Mouse (Mus musculus) limb, embryonic 11.5 days (tissue): ENCODE measurements around the gene Pknox2. TPM values are rescaled to one million over a fixed set of nuclear protein-coding genes. Genes with fewer than 3 reads are reported as not detected.

Source experiments
- ATAC-seq: fragments of 200-750 bp; cut with Nextera tagmentation; 2 replicates; pipeline ENCODE4 v1.8.0; 2017; ENCODE audit warnings: low read depth; ENCODE audit not compliant: insufficient number of reproducible peaks, low FRiP score, low TSS enrichment
- DNase-seq: peaks from one replicate; pipeline ENCODE4 v3.0.0-alpha.2; 2015; ENCODE audit warnings: low spot score
- H3K27ac ChIP-seq: fragments of 300-500 bp; sonication (generic); replicated peaks from 2 replicates; pipeline ENCODE4 v1.5.1; 2014; ENCODE audit warnings: low read depth, mild to moderate bottlenecking, low read length
- H3K27me3 ChIP-seq: fragments of 300-500 bp; sonication (generic); 2 replicates; pipeline ENCODE4 v1.6.1; 2014; ENCODE audit warnings: mild to moderate bottlenecking, low read length, mixed read lengths; ENCODE audit not compliant: control insufficient read depth, insufficient read depth
- H3K36me3 ChIP-seq: fragments of 300-500 bp; sonication (generic); 2 replicates; pipeline ENCODE4 v1.6.1; 2014; ENCODE audit warnings: mild to moderate bottlenecking, low read length, moderate library complexity, mixed read lengths; ENCODE audit not compliant: control insufficient read depth, insufficient read depth
- H3K4me1 ChIP-seq: fragments of 300-500 bp; sonication (generic); 2 replicates; pipeline ENCODE4 v1.6.1; 2014; ENCODE audit warnings: low read length, mixed read lengths; ENCODE audit not compliant: control insufficient read depth, insufficient read depth
- H3K4me2 ChIP-seq: fragments of 300-500 bp; sonication (generic); 2 replicates; pipeline ENCODE4 v1.6.1; 2014; ENCODE audit warnings: low read depth, mild to moderate bottlenecking, moderate library complexity; ENCODE audit not compliant: severe bottlenecking
- H3K4me3 ChIP-seq: fragments of 300-500 bp; sonication (generic); 2 replicates; pipeline ENCODE4 v1.5.1; 2014; ENCODE audit warnings: low read depth, low read length
- H3K9ac ChIP-seq: fragments of 300-500 bp; sonication (generic); 2 replicates; pipeline ENCODE4 v1.6.1; 2014; ENCODE audit warnings: mild to moderate bottlenecking, low read length
- H3K9me3 ChIP-seq: fragments of 300-500 bp; sonication (generic); 2 replicates; pipeline ENCODE4 v1.6.1; 2016; ENCODE audit warnings: low read length; ENCODE audit not compliant: control insufficient read depth
- WGBS: fragments of 180-500 bp; shearing (Covaris S2); extraction: QIAGEN DNeasy Blood & Tissue Kit; methylation state at CpG from one replicate; pipeline ENCODE4 v1.1.7; 2014; 5-methylcytosine and 5-hydroxymethylcytosine counted together
- polyA plus RNA-seq: library from polyadenylated mRNA; unstranded; fragments of >200 nt; fragmentation: Nextera tagmentation; extraction: Ambion mirVana; gene quantifications from 2 replicates; pipeline ENCODE4 v1.2.1, GENCODE M21; 2014

Gene Pknox2
- polyA plus RNA-seq, 1 experiment from 2014 or later = 11.3 TPM

DNA sequence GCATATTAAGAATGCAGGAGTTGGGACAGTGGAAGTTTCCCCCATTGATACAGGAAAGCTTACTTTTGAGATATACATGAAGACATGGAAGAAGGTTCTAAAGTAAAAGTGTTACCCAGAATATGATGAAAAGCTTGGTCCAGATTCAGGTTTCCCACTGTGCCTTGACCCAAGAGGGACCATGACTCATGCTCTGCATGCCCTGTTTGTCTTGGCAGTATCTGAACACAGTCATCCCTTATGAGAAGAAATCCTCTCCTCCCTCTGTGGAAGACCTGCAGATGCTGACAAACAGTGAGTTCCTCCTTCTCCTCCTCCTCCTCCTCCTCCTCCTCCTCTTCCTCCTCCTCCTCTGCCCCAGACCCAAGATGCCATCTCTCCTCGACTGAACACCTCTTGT, 276.9 kb downstream of the Pknox2 start:
- DNase-seq = no peak
- H3K27ac ChIP-seq = no peak overlapping the region
- no peak overlapping the region for H3K4me2 ChIP-seq
- H3K4me1 ChIP-seq = peaks cover under 1% of the 10 kb centered on the region; the same call in 1 of the 2 replicates
- no peaks in the 10 kb centered on the region for H3K27me3 ChIP-seq
- H3K4me3 ChIP-seq = no peak overlapping the region
- no peaks in the 10 kb centered on the region for H3K9me3 ChIP-seq
- H3K36me3 ChIP-seq = no peaks in the 10 kb centered on the region
- ATAC-seq = no peak
- 44% methylated on average over 1 of the region's 1 CpGs for WGBS
- H3K9ac ChIP-seq = no peak overlapping the region

DNA sequence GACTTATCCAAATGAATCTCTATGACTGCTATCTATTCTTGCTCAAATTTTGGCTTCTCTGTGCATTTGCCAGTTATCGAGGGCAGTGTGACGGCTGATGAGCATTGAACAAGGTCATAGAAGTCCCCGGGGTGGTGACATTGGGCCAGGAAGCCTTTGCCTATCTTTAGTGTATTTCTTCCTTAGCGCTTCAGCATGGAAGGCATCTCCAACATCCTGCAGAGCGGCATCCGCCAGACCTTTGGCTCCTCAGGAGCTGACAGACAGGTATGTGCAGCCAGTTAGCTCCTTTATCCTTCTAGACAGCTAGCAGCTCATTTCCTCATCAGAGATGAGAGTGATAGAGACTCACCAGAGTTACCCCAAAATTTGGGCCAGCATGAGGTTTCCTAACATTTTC, 278.5 kb downstream of the Pknox2 start:
- DNase-seq = no peak
- no peaks in the 10 kb centered on the region for H3K36me3 ChIP-seq
- H3K4me1 ChIP-seq = peaks cover 3% of the 10 kb centered on the region; the same call in 1 of the 2 replicates
- H3K9ac ChIP-seq = no peak overlapping the region
- no peaks in the 10 kb centered on the region for H3K9me3 ChIP-seq
- no peak overlapping the region for H3K4me2 ChIP-seq
- H3K27ac ChIP-seq = no peak overlapping the region
- WGBS = 87% methylated on average over 6 of the region's 6 CpGs
- H3K27me3 ChIP-seq = no peaks in the 10 kb centered on the region
- ATAC-seq = no peak
- H3K4me3 ChIP-seq = no peak overlapping the region

DNA sequence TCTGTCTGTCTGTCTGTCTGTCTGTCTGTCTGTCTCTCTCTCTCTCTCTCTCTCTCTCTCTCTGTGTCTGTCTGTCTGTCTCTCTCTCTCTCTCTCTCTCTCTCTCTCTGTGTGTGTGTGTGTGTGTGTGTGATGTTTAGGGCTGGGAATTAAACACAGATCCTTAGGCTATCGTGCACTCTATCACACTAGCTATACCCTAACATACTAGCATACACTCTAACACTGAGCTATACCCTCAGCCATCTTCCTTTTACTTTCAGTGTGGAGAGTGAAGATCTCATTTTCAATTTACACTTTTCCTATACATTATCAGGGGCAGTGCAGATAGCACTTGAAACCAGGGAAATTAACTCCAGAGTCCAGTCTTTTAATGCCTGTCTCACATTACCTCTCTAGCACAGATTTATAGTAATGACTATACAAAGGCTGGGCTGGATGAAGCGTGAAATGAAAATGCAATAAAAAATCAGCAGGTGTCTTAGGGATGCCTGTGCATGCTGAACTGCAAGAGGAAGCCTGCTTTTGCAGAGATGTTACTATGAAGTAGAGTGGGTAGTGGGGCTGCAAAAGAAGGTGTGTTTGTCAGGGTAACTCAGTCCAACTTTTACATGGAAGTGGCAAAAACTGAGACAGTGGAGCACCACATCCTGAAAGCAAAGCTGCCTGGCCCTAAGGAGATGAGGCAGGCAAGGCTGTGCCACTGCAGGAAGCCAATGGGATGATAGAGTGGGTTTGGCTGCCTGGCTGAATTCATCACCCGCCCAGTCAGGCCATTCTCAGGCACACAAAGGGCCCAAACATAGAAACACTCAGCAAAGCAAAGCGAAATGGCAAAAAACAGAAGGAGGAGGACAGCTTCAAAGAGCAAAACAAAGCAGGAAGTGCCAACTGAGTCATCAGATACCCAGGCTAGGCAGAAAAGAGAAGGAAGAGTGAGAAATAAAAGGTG, 282.1 kb downstream of the Pknox2 start:
- Histone ChIP-seq H3K27me3 (no peaks in the 10 kb centered on the region), H3K4me2 (no peak overlapping the region), H3K9me3 (no peaks in the 10 kb centered on the region), H3K36me3 (no peaks in the 10 kb centered on the region), H3K27ac (no peak overlapping the region), H3K9ac (no peak overlapping the region), H3K4me3 (no peak overlapping the region), H3K4me1 (peaks cover 3% of the 10 kb centered on the region; the same call in 1 of the 2 replicates)
- WGBS = 45% methylated on average over 4 of the region's 4 CpGs
- no peak for ATAC-seq
- no peak for DNase-seq

DNA sequence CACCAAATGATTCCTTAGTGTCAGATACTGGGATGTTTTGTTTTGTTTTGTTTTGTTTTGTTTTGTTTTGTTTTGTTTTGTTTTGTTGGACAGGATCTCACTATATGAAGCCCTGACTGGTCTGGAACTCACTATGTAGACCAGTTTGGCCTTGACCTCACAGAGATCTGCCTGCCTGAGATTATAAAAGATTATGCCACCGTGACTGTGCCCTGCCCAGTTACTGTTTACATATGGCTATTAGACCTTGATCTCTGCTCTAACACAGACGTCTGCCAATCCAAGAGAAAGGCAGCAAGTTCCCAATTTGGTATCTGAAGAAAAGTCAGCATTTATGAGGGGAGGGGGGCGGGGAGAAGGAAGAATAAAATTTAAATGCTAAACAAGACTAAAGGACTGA, 283.5 kb downstream of the Pknox2 start:
- no peak overlapping the region for H3K4me3 ChIP-seq
- no peaks in the 10 kb centered on the region for H3K27me3 ChIP-seq
- WGBS = 53% methylated on average over 3 of the region's 3 CpGs
- no peak overlapping the region for H3K27ac ChIP-seq
- DNase-seq (no peak), ATAC-seq (no peak)
- H3K4me1 ChIP-seq = peaks cover 3% of the 10 kb centered on the region; the same call in 1 of the 2 replicates
- no peaks in the 10 kb centered on the region for H3K9me3 ChIP-seq
- no peak overlapping the region for H3K4me2 ChIP-seq
- H3K9ac ChIP-seq = no peak overlapping the region
- H3K36me3 ChIP-seq = no peaks in the 10 kb centered on the region

DNA sequence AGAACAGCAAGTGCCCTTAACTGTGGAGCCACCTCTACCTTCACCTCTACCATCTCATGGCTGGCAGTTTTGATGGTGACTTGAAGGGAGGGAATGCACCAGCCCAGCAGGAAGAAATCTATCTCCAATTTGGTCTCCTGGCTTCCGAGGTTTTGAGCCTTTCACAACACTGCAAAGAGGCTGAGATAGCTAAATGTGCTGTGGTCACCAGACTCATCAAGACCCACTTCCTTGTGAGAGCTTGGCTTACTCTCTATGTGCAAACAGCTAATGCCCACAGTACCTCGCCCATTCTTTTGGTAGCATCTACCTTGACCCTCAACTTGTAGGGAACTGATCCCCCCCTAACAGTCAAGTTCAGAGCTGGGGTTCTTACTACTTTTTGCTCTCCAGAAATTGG, 284.6 kb downstream of the Pknox2 start:
- no peak for ATAC-seq

DNA sequence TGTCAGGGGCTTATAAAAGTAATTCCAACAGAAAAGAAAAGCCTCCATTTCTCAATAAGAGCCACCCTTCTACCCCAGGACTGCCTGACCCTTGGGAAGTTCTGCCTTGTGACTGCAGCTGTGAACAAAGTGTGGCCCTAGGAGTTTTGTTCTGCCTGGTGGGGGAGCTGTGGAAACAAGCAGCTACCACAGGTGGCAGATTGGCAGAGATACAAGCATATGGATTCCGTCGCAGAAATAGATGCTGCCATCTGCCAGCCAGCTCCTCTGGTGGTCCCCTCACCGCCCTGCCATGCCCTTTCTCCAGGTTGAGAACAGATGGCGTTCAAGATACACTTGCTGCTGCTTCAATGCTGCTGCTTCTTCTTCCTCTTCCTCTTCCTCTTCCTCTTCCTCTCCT, 288.5 kb downstream of the Pknox2 start:
- Histone ChIP-seq H3K4me2 (no peak overlapping the region), H3K4me1 (no peaks in the 10 kb centered on the region)
- no peak for ATAC-seq

More for the DNA sequence above, 284.6 kb downstream of the Pknox2 start:
- H3K4me2 ChIP-seq = no peak overlapping the region
- H3K36me3 ChIP-seq = no peaks in the 10 kb centered on the region
- no peak overlapping the region for H3K4me3 ChIP-seq
- H3K9ac ChIP-seq = no peak overlapping the region
- WGBS = 83% methylated on average over 2 of the region's 2 CpGs
- DNase-seq = no peak
- no peaks in the 10 kb centered on the region for H3K9me3 ChIP-seq
- peaks cover 3% of the 10 kb centered on the region; the same call in 1 of the 2 replicates for H3K4me1 ChIP-seq
- H3K27ac ChIP-seq = no peak overlapping the region
- H3K27me3 ChIP-seq = no peaks in the 10 kb centered on the region

DNA sequence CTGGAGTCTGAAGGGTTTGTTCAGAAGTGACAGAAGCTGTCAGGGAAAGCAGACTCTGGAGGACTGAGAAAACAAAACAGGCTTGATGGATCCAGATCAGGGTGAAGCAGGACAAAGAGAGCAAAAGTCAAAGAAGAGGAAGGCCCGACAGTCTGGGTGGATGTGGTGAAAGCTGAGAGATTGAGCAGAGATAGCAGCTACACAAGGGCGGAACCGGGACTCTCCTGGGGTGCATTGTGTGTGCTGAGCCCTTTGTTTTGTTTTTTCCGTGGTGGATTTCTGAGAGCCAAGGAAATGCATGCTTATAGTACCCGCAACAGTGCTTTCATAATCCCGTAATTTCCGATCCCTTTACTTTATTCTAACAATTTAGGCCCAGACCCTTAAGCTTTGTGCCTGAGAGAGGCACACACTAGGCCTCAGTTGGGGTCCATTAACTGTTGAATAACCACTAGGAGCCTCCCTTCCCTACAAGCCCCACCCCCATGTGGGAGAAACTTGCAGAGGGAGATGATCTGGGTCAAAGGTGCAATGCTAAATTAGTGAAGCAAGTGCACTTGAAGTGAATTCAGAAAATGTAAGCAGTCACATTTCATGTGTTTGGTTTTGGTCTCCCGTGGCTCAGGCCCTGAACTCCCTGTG, 289.6 kb downstream of the Pknox2 start:
- Histone ChIP-seq H3K27ac (no peak overlapping the region), H3K9ac (no peak overlapping the region), H3K4me3 (no peak overlapping the region), H3K4me2 (no peak overlapping the region), H3K9me3 (no peaks in the 10 kb centered on the region), H3K27me3 (no peaks in the 10 kb centered on the region), H3K36me3 (no peaks in the 10 kb centered on the region), H3K4me1 (no peaks in the 10 kb centered on the region)
- DNase-seq = no peak
- no peak for ATAC-seq
- WGBS = 55% methylated on average over 8 of the region's 8 CpGs

More for the DNA sequence above, 288.5 kb downstream of the Pknox2 start:
- Histone ChIP-seq H3K9ac (no peak overlapping the region), H3K4me3 (no peak overlapping the region), H3K9me3 (no peaks in the 10 kb centered on the region), H3K36me3 (no peaks in the 10 kb centered on the region), H3K27ac (no peak overlapping the region), H3K27me3 (no peaks in the 10 kb centered on the region)
- no peak for DNase-seq
- WGBS = 40% methylated on average over 4 of the region's 4 CpGs

DNA sequence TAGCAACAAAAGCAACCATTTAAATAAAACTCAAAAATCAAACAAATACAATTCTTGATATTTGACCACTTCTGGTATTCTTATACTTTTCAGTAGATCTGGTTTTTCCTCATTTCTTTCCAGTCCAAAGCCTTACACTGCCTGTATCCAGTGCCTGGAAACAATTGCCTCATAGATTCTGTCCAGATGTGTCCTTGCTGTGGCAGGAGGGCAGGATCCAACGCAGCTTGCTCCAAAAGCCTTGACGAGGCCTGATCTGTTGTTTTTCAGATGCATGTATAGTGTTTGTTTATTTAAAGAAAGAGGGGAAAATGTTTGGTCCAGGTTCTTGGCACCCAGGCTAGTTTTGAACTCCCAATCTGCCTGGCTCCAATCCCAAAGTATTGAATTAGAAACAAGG, 290.9 kb downstream of the Pknox2 start:
- H3K9me3 ChIP-seq = no peaks in the 10 kb centered on the region
- no peaks in the 10 kb centered on the region for H3K36me3 ChIP-seq
- ATAC-seq (no peak), DNase-seq (no peak)
- no peak overlapping the region for H3K27ac ChIP-seq
- no peak overlapping the region for H3K9ac ChIP-seq
- no peak overlapping the region for H3K4me2 ChIP-seq
- no peaks in the 10 kb centered on the region for H3K27me3 ChIP-seq
- H3K4me3 ChIP-seq = no peak overlapping the region
- H3K4me1 ChIP-seq = no peaks in the 10 kb centered on the region
- 38% methylated on average over 2 of the region's 2 CpGs for WGBS
